Mouse (Mus musculus) spleen, postnatal 0 days (tissue): Measurements from ENCODE around the gene Ccpg1. TPM values are rescaled to one million over a fixed set of nuclear protein-coding genes. Genes with fewer than 3 reads are reported as not detected.

Source experiments
- polyA plus RNA-seq: library from polyadenylated mRNA; unstranded; fragments of >200 nt; fragmentation: Nextera tagmentation; extraction: Ambion mirVana; gene quantifications from 2 replicates; pipeline ENCODE4 v1.2.1, GENCODE M21; 2015

Ccpg1 gene
- 23.4 and 28.8 TPM in 2 replicates for polyA plus RNA-seq

GRCm38 (mm10) chr9:72985250-72986220 is at the start of gene Ccpg1, which contains the start of gene Ccpg1os:
Ccpg1 (plus strand) TSS chr9:72985429.
Ccpg1os (minus strand) TSS chr9:72985382.

GRCm38 (mm10) chr9:72958521-72959450 is 26.4 kb upstream of the Ccpg1 start, which contains the start of the genes Dyx1c1 and Gm44503:
Dyx1c1 (plus strand) TSS chr9:72958785.
Gm44503 (plus strand) TSS chr9:72958852.

GRCm38 (mm10) chr9:73040080-73040479 is 54.9 kb downstream of the Ccpg1 start, which contains the start of gene Pigb:
Pigb (minus strand) TSS chr9:73040378.

GRCm38 (mm10) chr9:73044146-73045079 is 59.2 kb downstream of the Ccpg1 start, which contains the start of gene Rab27a:
Rab27a (plus strand) TSS chr9:73044854.

Other genes with a start within 250 kb of the Ccpg1 start
- gene Prtg, start 178.6 kb upstream of the Ccpg1 start, polyA plus RNA-seq: 0.14 and 0.25 TPM in 2 replicates
- 0.70 and 0.99 TPM in 2 replicates for gene Pygo1, start 59.8 kb upstream of the Ccpg1 start, polyA plus RNA-seq
- 0.47 and 0.52 TPM in 2 replicates for gene Dyx1c1, start 26.6 kb upstream of the Ccpg1 start, polyA plus RNA-seq
- not detected in 2 replicates for gene Gm44503, start 26.6 kb upstream of the Ccpg1 start, polyA plus RNA-seq
- gene Ccpg1os, start within 50 bp of the Ccpg1 start, polyA plus RNA-seq: 5.4 TPM in 2 replicates
- gene Pigb, start 54.9 kb downstream of the Ccpg1 start, polyA plus RNA-seq: 5.5 TPM in 2 replicates
- 11.1 and 15.8 TPM in 2 replicates for gene Rab27a, start 59.4 kb downstream of the Ccpg1 start, polyA plus RNA-seq
- 0.20 and 0.29 TPM in 2 replicates for gene Khdc3, start 116.4 kb downstream of the Ccpg1 start, polyA plus RNA-seq
- not detected in 2 replicates for gene Gm20509, start 117.0 kb downstream of the Ccpg1 start, polyA plus RNA-seq
- gene Rsl24d1, start 128.0 kb downstream of the Ccpg1 start, polyA plus RNA-seq: 78.3 and 81.8 TPM in 2 replicates